Mouse (Mus musculus) adrenal gland, adult 18-20 months (tissue): Measurements from ENCODE around the gene D6Ertd527e. TPM values are rescaled to one million over a fixed set of nuclear protein-coding genes. Genes with fewer than 3 reads are reported as not detected.

Source experiments
- DNase-seq, 2 experiments: peaks; one replicate each; pipeline ENCODE4 v3.0.0; 2021 to 2022; ENCODE audit warnings: low spot score in 2 of 2
- total RNA-seq, 2 experiments: library from RNA; stranded (reverse); gene quantifications; 1 replicate in 1 of 2; 2 replicates in 1 of 2; pipeline ENCODE4 v1.2.3; 2021

D6Ertd527e gene
- total RNA-seq, 2 experiments from 2014 or later = not detected

GRCm38 (mm10) chr6:87151427-87151826 is 46.9 kb downstream of the D6Ertd527e start:
- no peak for DNase-seq

GRCm38 (mm10) chr6:87152461-87153230 is 48.1 kb downstream of the D6Ertd527e start:
- no peak for DNase-seq

- no peak for DNase-seq
Observed at GRCm38 (mm10) chr6:87153231-87153580, 48.7 kb downstream of the D6Ertd527e start.

- no peak for DNase-seq
Observed at GRCm38 (mm10) chr6:87153836-87154235, 49.3 kb downstream of the D6Ertd527e start.

GRCm38 (mm10) chr6:87158062-87158623 is 53.6 kb downstream of the D6Ertd527e start:
- no peak for DNase-seq

GRCm38 (mm10) chr6:87160196-87160595 is 55.6 kb downstream of the D6Ertd527e start:
- DNase-seq = no peak

- DNase-seq = no peak
Observed at GRCm38 (mm10) chr6:87161391-87162263, 57.1 kb downstream of the D6Ertd527e start.

Other genes starting within 250 kb of the D6Ertd527e start
- gene Nfu1, start 95.5 kb upstream of the D6Ertd527e start, total RNA-seq = 10 to 100 TPM; 76.6 to 86.9 TPM
- gene Gfpt1, start 61.9 kb upstream of the D6Ertd527e start, total RNA-seq = 10 to 100 TPM; 50.0 to 52.9 TPM
- 10 to 100 TPM in 1 of 2 experiments, 1 to 10 TPM in 1; 9.4 to 20.1 TPM for gene Antxr1, start 231.1 kb downstream of the D6Ertd527e start, total RNA-seq
- gene Gkn1, start 246.2 kb downstream of the D6Ertd527e start, total RNA-seq = not detected